Mouse (Mus musculus) embryonic stem cell, embryonic (primary cell): ENCODE data around the gene Copz1.

Experiments
- CTCF ChIA-PET, 4 experiments: fragments of 300-600 bp in 2 of 4; fragments of 350-600 bp in 2 of 4; sonication (Branson Sonifier 250); formaldehyde crosslinking; loops; one replicate each; lab custom pipeline; 2022; ENCODE audit warnings: inconsistent platforms in 2 of 4; lab: Charles Lee
- POLR2A ChIA-PET, 4 experiments: fragments of 300-600 bp in 2 of 4; fragments of 350-600 bp in 2 of 4; sonication (Branson Sonifier 250); formaldehyde crosslinking; loops; one replicate each; lab custom pipeline; 2022; ENCODE audit warnings: antibody characterized with exemption in 4 of 4, inconsistent platforms in 1 of 4; lab: Charles Lee

Copz1 gene

DNA sequence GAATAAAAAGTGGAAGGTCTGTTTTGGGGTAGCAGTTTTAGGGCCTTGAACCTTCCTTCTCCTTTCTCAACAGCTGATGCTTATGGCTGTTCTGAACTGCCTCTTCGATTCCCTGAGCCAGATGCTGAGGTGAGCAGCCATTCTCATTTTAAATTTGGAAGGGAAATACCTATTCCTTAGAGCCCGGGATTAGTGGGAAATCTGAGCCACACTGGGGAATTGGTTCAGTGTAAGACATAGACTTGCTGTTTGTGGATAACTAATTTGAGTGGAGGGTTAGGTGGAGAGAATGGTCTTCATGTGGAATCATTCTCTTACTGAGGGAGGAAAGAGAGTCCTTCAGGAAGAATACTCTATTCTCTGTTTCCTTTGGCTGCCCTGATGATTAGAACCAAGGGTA lies 22.1 kb downstream of the Copz1 start:
- ChIA-PET POLR2A (interaction anchor here in 2 of 4 experiments (1.3 to 17.4 kb wide), 7 partner anchors 10 to 47 kb away, joined by 3 to 211 read pairs (median 11); partner anchors contain the start of gene Copz1 (in 2 of the 2)), CTCF (interaction anchor here in 3 of 4 experiments (0.6 to 4.9 kb wide), 6 partner anchors 10 to 29 kb away, joined by 3 to 31 read pairs (median 6); no protein-coding TSS in a partner anchor)

DNA sequence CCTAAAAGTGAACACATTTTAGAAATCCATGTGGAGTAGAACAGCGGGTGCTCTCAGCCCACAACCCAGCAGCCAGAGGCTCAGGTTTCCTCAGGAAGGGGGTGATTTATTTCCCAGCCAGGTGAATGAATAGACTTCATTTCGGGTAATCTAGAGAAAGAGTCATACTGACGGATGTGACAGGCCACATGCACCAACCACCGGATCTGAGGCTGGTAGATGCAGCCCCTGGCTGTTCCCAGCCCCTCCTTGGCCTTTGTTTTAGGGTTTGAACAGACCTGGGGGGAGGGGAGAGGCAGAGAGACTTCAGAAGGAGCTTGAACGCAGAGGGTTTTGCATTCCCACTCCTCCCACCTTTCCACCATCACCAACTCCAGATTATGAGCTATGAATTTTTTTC lies 23.3 kb downstream of the Copz1 start:
- ChIA-PET POLR2A (interaction anchor here in 3 of 4 experiments (0.6 to 17.4 kb wide), 16 partner anchors 9 to 55 kb away, joined by 3 to 211 read pairs (median 4); partner anchors contain the start of gene Copz1 (in 2 of the 3)), CTCF (interaction anchor here (0.6 to 4.9 kb wide), 11 partner anchors 12 to 118 kb away, joined by 3 to 31 read pairs (median 5); no protein-coding TSS in a partner anchor)

DNA sequence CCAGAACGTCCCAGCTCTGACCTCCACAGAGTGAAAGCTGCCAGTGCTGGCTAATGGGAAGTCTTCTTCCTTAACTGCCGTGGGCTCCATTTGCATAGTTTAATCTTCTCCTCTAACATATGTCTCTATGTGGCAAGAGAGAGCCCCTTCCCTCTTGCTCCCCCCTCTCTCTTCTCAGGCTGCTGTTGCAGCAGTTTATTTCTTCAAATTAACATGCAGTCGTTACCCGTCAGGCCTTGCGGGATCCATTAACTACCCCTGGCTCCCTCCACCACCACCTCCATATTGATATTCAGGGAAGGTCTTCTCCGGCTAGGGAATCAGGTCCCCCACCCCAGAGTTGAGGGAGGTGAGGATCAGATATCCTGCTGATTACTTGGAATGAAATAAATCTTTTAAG lies 24.8 kb downstream of the Copz1 start:
- ChIA-PET CTCF (interaction anchor here in 2 of 4 experiments (1.0 to 1.3 kb wide), 5 partner anchors 11 to 18 kb away, joined by 3 to 6 read pairs (median 5); no protein-coding TSS in a partner anchor), POLR2A (interaction anchor here in 2 of 4 experiments (0.5 to 17.4 kb wide), 7 partner anchors 8 to 107 kb away, joined by 3 to 211 read pairs (median 3); partner anchors contain the start of gene Copz1 (in 1 of the 2))

DNA sequence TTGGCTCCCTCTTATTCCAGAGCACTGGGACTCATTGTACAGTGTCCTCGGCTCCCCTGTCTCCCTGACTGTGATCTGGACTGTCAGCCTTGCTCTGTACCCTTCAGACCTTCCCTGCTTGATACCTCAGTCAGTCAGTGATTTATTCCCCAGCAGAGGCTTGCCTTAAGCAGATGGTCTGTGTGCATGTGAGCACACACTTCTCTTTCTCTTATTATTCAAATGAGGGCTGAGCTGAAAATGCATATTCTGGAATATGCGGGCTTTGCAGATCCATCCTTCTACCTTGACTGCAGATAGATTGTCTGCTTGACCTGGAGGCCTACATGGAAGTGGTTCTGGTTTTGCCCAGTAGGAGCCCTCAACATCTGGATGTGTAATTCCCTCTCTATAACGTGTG lies 25.5 kb downstream of the Copz1 start:
- ChIA-PET POLR2A (interaction anchor here in 1 of 4 experiments (0.5 to 17.4 kb wide), 3 partner anchors 14 to 61 kb away, joined by 3 to 211 read pairs (median 3); no protein-coding TSS in a partner anchor), CTCF (interaction anchor here in 3 of 4 experiments (0.5 to 3.0 kb wide), 5 partner anchors 14 to 164 kb away, joined by 3 to 12 read pairs (median 6); no protein-coding TSS in a partner anchor)

DNA sequence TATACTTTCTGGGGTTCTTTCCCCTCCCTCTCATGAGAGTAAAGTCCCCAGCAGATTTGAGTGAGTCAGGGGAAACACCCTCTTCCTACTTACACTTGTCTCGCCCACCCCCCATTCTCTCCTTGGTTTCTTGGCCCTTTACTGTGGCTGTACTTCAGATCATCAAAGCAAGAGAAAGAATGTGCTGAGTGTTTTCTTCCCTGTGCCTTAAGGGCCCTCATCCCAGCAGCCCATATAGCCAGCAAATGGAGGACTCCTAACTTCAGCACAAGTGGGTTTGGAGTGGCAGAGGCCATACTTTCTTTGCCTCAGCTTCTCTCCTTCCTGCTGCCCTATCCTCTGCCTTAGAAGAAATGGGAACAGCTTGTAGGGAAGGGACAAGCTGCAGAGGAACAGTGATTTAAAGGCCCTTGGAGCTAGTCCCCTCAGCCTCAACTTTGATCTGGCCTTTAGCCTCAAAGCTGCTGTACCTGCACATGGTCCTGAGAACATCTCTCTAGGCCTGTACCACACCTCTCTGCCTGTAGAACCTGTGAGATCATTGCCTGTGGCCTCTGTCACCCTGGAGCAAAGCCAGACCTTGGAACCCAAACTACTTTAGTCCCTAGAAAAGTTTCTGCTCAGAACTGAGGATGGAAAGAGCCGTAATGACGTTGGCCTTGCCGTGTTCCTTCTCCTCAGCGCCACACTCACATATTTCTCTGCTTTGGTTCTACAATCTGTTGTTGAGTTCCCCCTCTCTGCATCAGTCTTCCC lies 26.5 kb downstream of the Copz1 start:
- POLR2A ChIA-PET = interaction anchor here in 2 of 4 experiments (1.0 to 17.4 kb wide), 7 partner anchors 10 to 52 kb away, joined by 3 to 211 read pairs (median 3); no protein-coding TSS in a partner anchor
- CTCF ChIA-PET = interaction anchor here in 2 of 4 experiments (0.5 to 4.2 kb wide), 3 partner anchors 15 to 165 kb away, joined by 11 to 22 read pairs (median 12); no protein-coding TSS in a partner anchor

DNA sequence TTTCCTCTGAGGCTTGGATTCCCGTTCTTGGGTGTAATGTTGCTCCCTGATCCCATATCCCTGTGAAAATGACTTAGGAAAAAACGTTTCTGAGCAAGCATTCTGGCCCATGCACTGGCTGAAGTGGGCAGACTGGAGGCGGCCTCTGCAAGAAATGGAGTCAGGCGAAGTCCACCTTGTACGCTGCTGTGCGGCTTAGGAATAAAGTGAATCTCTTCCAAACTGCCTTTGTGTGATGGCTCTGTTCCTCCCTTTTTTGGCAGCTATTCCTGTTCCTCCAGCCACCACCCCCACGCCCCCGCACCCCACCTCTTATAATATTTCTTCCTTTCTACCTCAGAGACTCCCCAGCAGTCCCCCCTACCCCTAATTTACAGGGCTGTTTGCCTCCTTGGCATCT lies 27.1 kb downstream of the Copz1 start:
- CTCF ChIA-PET = interaction anchor here in 3 of 4 experiments (0.9 to 4.2 kb wide), 6 partner anchors 9 to 117 kb away, joined by 3 to 22 read pairs (median 6); no protein-coding TSS in a partner anchor
- POLR2A ChIA-PET = interaction anchor here in 2 of 4 experiments (0.9 to 17.4 kb wide), 11 partner anchors 10 to 294 kb away, joined by 3 to 211 read pairs (median 3); partner anchors contain the start of gene Copz1 (in 2 of the 2)

DNA sequence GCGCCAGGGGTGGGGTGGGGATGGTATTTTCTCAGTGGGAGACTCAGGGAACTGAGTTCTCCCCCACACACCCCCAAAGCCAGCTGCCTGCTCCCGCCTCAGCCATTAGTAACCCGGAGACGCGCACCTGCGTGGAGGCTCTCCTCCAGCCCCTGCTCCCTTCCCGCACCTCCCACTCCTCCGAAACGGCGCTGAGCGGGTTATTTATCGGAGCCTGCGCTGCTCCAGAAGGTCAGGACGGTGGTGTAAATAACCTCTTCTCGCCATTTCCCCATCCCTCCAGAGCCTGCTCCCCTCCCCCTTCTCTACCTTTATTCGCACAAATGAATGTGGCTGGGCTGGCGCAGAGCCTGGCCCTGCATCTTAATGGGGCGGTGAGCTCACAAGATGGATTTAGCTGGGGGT lies 27.6 kb downstream of the Copz1 start:
- POLR2A ChIA-PET = interaction anchor here in 2 of 4 experiments (0.7 to 17.4 kb wide), 13 partner anchors 9 to 295 kb away, joined by 3 to 211 read pairs (median 3); partner anchors contain the start of genes Copz1 (in 2 of the 2), Cbx5 (in 1 of the 2) and Hnrnpa1 (in 1 of the 2)
- CTCF ChIA-PET = interaction anchor here in 3 of 4 experiments (0.5 to 13.9 kb wide), 11 partner anchors 9 to 603 kb away, joined by 3 to 250 read pairs (median 4); no protein-coding TSS in a partner anchor

DNA sequence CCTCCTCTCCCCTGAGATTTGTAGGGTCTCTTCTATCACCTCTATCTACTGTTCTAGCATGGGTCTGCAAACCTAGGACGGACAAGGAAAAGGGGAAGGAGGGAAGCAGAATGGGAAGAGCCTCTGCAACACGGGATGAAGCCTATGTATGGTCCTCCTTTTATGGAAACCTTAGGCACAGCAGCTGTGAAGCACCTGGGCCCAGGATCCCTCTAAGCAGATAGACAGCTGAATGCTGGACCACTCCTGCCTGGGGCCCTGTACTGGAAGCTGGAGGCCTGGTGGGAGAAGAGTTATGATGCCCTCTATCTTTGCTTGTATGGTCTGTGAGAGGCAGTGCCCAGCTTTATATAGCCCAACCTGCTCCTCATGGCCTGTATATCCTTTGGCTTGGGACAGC lies 28.0 kb downstream of the Copz1 start:
- ChIA-PET CTCF (interaction anchor here in 3 of 4 experiments (0.5 to 13.9 kb wide), 11 partner anchors 8 to 604 kb away, joined by 3 to 250 read pairs (median 4); no protein-coding TSS in a partner anchor), POLR2A (interaction anchor here in 2 of 4 experiments (0.6 to 17.4 kb wide), 12 partner anchors 12 to 295 kb away, joined by 3 to 211 read pairs (median 4); partner anchors contain the start of genes Copz1 (in 2 of the 2), Cbx5 (in 1 of the 2) and Hnrnpa1 (in 1 of the 2))

DNA sequence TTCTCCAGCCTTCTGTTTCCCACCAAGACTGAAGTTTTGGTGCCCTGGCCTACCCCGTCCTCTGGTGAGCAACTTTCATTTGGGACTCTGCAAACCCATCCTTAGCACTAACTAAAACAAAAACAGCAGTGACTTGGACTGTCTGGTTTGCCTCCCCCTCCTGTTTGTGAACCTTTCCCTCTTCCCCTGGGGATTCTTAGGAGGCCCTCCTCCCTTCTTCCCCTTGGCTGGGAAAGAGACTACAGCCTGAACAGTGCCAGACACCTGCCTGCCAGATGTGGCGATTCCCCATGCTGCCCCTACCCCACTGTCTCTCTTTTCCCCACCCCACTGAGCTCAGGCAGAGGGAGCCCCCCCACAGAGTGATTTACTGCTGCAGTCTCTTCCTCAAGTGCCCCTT lies 28.5 kb downstream of the Copz1 start:
- ChIA-PET POLR2A (interaction anchor here in 3 of 4 experiments (0.6 to 17.4 kb wide), 12 partner anchors 17 to 296 kb away, joined by 3 to 211 read pairs (median 4); partner anchors contain the start of genes Copz1 (in 2 of the 3), Cbx5 (in 1 of the 3) and Hnrnpa1 (in 1 of the 3)), CTCF (interaction anchor here in 3 of 4 experiments (1.1 to 13.9 kb wide), 8 partner anchors 8 to 123 kb away, joined by 3 to 250 read pairs (median 6); no protein-coding TSS in a partner anchor)

DNA sequence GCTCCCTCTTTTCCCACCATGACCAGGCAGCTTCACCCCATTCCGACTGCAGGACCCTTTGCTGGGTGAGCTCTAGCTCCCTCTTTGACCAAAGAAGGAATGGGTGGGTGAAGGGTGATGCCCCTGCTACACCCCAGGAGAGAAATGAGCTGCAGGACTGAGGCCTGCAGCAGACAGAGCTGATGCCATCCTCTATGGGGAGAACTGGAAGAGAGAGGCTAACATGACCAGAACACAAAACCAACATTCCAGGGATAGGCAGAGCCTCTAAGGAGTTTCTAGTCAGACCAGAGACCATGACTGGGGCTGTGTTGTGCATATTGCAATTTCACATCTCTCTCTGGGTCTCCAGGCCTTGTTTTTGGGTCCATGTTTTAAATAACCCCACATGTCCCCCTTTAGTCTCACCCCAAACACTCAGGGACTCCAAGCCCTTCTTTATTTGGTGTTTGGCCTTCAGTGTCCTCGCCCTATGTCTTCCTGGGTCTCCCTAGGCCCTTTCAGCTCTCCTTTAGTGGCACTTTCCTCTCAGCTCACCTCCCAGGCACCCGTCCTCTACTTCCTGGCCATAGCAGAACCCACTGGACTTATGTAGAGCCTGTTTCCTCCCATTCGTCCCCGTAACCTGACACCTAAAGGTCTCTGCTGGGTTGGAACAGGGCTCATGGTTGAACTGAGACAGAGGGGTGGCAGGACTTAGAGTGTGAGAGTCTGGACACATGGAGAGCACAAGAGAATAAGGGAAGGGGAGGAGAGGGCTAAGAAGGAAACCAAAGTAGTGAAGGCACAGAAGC lies 29.2 kb downstream of the Copz1 start:
- ChIA-PET CTCF (interaction anchor here in 3 of 4 experiments (0.9 to 13.9 kb wide), 9 partner anchors 13 to 124 kb away, joined by 3 to 250 read pairs (median 7); no protein-coding TSS in a partner anchor), POLR2A (interaction anchor here (0.5 to 17.4 kb wide), 9 partner anchors 9 to 73 kb away, joined by 3 to 211 read pairs (median 4); partner anchors contain the start of gene Copz1 (in 2 of the 4))

DNA sequence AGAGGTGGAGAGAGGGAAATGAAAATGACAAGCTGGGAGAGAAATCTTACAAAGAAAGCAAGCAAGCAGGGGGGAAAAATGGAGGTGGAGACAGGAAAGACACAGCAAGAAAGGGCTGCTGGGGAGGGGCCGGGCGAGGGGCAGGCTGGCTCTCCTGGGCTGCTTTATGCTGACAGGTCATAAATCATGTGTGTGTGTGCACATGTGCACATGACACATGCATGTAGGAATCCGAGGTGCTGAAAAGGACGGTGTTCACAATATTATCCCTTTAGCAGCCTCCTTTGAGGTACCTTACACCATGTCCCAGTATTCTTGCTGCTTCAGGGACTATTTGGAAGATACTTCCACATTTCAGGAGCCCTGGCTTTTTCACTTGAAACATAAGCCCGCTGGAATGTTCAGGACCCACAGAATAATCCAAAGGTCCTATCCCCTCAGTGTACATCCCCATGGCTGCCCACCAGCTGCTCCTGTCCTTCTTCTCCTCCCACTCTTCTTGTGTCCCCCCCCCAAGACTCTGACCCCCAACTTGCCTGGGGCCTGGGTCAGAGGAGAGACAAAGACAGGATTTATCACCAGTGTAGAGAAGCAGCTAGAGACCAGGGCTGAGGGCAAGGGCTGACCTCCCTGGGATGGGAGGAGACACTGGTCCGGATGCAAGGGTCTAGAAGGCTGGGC lies 30.0 kb downstream of the Copz1 start:
- ChIA-PET CTCF (interaction anchor here in 3 of 4 experiments (0.9 to 13.9 kb wide), 7 partner anchors 13 to 119 kb away, joined by 3 to 250 read pairs (median 7); no protein-coding TSS in a partner anchor), POLR2A (interaction anchor here in 1 of 4 experiments (1.4 to 17.4 kb wide), 5 partner anchors 10 to 55 kb away, joined by 3 to 211 read pairs (median 6); partner anchors contain the start of gene Copz1)

DNA sequence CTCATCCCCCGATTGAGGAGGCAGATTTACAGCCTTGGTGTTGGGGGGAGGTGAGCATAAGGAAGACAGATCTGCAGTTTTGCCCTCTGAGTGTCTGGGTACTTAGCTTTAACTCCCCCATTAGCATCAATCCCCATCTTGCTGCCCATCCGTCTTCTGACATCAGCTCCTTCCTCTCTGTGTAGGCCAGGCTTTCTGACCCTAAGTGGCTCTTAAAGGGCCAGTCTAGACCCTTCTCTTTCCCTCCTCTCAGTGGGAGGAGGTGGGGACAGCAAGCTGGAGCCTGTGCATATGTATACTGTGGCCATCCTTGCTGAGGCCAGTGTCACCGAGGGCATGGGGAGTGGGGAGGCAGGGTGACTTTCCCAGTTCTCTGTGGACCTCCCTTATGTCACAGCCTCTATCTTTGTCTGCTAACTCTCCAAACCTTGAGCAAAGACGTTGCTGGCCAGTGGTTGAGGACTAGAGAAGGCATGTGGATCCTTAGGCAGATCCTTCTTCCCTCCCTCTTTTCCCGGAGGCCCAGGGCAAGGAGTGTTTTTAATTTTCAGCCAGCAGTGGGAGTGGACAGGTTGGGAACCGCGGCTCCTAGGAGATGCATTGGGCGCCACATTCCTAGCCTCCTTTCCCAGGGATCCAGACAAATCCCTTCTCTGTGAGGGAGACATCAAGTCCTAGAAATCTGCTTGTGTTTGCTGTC lies 31.6 kb downstream of the Copz1 start:
- CTCF ChIA-PET = interaction anchor here (0.6 to 13.9 kb wide), 16 partner anchors 9 to 220 kb away, joined by 3 to 250 read pairs (median 8); no protein-coding TSS in a partner anchor

DNA sequence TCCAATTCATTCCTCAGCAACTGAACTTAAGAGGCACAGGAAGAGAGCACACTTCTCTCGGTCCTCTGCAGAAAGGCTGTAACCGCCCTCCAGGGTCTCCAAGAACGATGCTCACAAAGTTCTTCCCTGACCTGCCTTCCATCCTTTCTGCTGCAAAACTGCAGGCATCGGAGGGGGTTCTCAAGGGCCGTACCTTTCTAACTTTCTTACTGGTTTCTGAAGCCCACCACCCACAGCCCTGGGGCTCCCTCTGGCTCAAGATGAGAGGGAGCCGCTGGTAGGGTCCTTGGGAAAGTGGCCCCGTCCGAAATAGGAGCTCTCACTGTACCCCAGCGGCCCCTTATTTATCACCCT lies 32.1 kb downstream of the Copz1 start:
- POLR2A ChIA-PET = interaction anchor here in 3 of 4 experiments (0.6 to 17.4 kb wide), 42 partner anchors 8 to 320 kb away, joined by 3 to 211 read pairs (median 4); partner anchors contain the start of genes Cbx5 (in 3 of the 3), Copz1 (in 3 of the 3) and Hnrnpa1 (in 2 of the 3)
- CTCF ChIA-PET = interaction anchor here (0.5 to 13.9 kb wide), 21 partner anchors 9 to 582 kb away, joined by 3 to 250 read pairs (median 8); partner anchors contain the start of genes Calcoco1 (in 1 of the 4) and Copz1 (in 1 of the 4)

More for the DNA sequence above, 31.6 kb downstream of the Copz1 start:
- POLR2A ChIA-PET = interaction anchor here in 2 of 4 experiments (0.6 to 17.4 kb wide), 30 partner anchors 8 to 232 kb away, joined by 3 to 211 read pairs (median 4); partner anchors contain the start of genes Cbx5 (in 2 of the 2), Copz1 (in 2 of the 2) and Hnrnpa1 (in 2 of the 2)

DNA sequence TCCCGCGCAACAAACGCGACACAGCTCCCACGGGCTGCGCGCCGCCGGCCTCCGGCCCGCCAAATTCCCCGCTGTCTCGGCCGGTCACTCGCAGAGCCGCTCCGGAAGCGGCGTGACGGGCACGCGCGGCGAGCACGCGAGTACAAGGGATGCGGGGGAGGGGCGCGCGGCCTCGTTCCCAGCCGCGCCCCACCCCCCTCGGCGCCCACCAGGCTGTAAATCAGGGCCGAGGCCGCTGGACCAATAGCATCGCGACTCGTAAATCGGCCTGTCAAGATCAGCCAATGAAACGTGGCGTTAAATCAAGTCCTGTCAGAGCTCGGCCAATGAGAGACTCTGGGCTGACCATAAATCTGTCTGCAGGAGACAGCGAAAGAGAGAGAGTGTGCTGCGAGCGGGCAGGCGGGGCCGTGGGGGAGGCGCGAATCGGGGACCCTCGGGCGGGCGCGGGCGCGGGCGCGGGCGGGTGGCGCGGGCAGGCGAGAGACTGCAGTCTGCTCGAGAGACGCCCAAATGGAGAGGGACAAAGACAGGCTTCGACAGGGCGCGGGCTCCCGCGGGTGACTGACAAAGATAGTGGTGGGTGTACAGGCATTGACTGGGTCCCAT lies 32.7 kb downstream of the Copz1 start:
- ChIA-PET CTCF (interaction anchor here (0.5 to 13.9 kb wide), 28 partner anchors 8 to 583 kb away, joined by 3 to 250 read pairs (median 6); partner anchors contain the start of genes Calcoco1 (in 1 of the 4) and Copz1 (in 1 of the 4)), POLR2A (interaction anchor here (0.6 to 17.4 kb wide), 48 partner anchors 9 to 321 kb away, joined by 3 to 211 read pairs (median 4); partner anchors contain the start of genes Cbx5 (in 3 of the 4), Copz1 (in 3 of the 4) and Hnrnpa1 (in 2 of the 4))
